Mouse (Mus musculus) bone marrow macrophage, adult 2 months (primary cell): ENCODE measurements around the gene Dmwd.

Experiments used
- CTCF ChIP-seq: IDR thresholded peaks from 2 replicates; pipeline ENCODE4 v1.5.1; 2012; ENCODE audit warnings: low read depth, mild to moderate bottlenecking, low read length, moderate library complexity
- POLR2A ChIP-seq: IDR thresholded peaks from 2 replicates; pipeline ENCODE4 v1.6.1; 2012; ENCODE audit warnings: mild to moderate bottlenecking, low read depth, low read length, borderline replicate concordance

GRCm38 (mm10) chr7:19107436-19107835 is 31.4 kb downstream of the Dmwd start:
- TF ChIP-seq POLR2A (no peak), CTCF (no peak)
